Mouse (Mus musculus) kidney, postnatal 25 days (tissue): ENCODE measurements at regions not wholly inside any gene's neighbourhood (a gene's known extent, or its start where the extent isn't known, plus 50 kb on each side); places are given as distances from the start of the nearest gene placed in this dataset.
A peak's percentile ranks its signal among the peaks of the same experiment; 100 is the strongest.

Source experiments
- DNase-seq, 2 experiments: peaks; one replicate each; pipeline ENCODE4 v3.0.0; 2021; ENCODE audit warnings: mixed read lengths in 2 of 2

DNA sequence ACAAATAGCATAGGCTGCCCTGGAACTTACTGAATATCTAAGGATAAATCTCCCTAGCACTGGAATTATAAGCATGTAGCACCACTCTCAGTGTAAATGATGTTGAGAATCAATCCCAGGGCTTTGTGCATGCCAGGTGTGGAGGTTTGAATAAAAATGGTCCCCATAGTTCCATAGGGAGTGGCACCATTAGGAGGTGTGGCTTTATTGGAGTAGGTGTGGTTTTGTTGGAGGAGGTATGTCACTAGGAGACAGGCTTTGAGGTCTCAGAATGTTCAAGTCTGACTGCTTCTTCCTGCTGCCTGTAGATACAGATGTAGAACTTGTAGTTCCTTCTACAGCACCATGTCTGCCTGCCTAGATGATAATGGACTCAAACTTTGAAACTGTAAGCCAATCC lies 217.8 kb downstream of the Rsl24d1 start:
- no peak for DNase-seq

GRCm38 (mm10) chr9:73336039-73336438 lies 222.8 kb downstream of the Rsl24d1 start:
- no peak for DNase-seq

- peak; percentile 26 to 62 for DNase-seq
These were observed 224.0 kb downstream of the Rsl24d1 start for GRCm38 (mm10) chr9:73337045-73337740.

DNA sequence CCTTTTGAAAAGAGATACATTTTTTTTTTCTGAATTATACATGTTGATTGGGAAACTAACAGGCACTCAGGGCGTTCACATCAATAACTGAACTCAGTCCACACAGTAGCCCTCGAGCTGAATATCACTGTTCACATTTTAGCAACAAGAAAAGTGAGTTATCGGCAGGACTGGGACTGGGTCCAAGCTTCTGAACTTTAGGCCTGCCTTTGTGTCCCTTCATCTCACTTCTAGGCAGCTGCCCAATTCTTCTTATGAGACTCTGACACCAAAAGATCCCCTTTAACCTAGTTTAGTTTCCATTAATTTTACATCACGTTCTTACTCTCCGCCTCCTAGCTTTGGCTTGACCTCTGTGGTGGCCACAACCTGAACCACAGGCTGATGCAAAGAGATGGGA lies 242.7 kb downstream of the Rsl24d1 start:
- peak; percentile 36 to 46 for DNase-seq

- DNase-seq = no peak
These were observed 245.7 kb downstream of the Rsl24d1 start for GRCm38 (mm10) chr9:73358968-73359367.

- DNase-seq = no peak
These were observed 267.5 kb downstream of the Rsl24d1 start for GRCm38 (mm10) chr9:73380768-73381167.

- DNase-seq = no peak
These were observed 278.8 kb downstream of the Rsl24d1 start for GRCm38 (mm10) chr9:73392036-73392435.

- no peak for DNase-seq
These were observed 300.2 kb downstream of the Rsl24d1 start for GRCm38 (mm10) chr9:73413367-73413930.

DNA sequence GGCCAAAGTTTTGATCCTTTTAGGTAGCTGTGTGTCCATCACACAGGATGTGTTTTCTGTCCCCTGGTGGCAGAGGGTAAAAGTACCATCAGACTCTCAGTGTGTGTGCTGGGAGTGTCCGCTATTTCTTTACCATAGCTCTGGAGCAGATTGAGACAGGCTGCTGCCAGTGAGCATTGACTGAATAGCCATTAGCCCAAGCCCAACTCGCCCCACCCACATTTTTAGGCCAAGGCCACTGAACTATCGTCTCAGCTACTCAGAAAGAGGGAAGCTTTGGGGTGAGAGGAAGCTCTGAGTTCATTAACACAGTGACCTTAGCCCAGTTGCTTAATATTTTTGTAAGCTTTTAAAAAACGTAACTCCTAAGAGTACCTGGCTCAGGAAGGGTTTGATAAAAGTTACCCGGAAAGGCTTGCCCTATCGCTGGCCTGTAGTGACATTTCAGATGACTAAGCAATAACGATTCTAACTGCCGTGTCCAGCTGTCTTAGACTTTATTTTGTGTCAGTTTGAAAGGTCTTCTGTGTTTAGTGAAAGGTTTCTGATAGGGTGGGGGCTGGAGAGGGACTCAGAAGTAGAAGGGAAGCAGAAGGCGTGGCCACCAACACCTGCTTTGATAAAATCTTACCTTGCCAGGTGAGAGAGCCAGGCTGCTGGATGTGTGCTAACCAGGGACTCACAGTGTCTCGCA lies 303.0 kb downstream of the Rsl24d1 start:
- DNase-seq = no peak
